8 mouse cellular contexts compared by ENCODE assay signal in genomic region chr10:94992127-94992526, GRCm38 (mm10). TPM values are rescaled to one million over a fixed set of nuclear protein-coding genes. Genes with fewer than 3 reads are reported as not detected.
DNase-seq lines count a peak whose midpoint lies in the region; ATAC-seq and TF ChIP-seq lines count a peak whose summit lies in the region.

No protein-coding gene starts in this region.

- no peak overlapping the region for H3K27ac ChIP-seq in embryonic facial prominence, embryonic 14.5 days (replicated peaks; ENCODE audit: low read depth, low read length)
- H3K27ac ChIP-seq in heart, embryonic 11.5 days (ENCODE audit: low read depth, low read length) = no peak overlapping the region
- H3K27ac ChIP-seq in kidney, embryonic 14.5 days (ENCODE audit: low read depth, low read length) = no peak overlapping the region
- H3K27ac ChIP-seq in liver, embryonic 12.5 days = no peak overlapping the region
- no peak overlapping the region for H3K27ac ChIP-seq in stomach, embryonic 14.5 days (ENCODE audit: low read length)

- peak; percentile 72 for TF ChIP-seq CTCF in C2C12 (IDR thresholded peaks at IDR 0.05; ENCODE audit: control insufficient read depth, insufficient read depth, insufficient read length)

- WGBS in embryonic facial prominence, embryonic 14.5 days = 8% methylated on average over 9 of the region's 9 CpGs
- 9% methylated on average over 9 of the region's 9 CpGs for WGBS in heart, embryonic 11.5 days (ENCODE audit: insufficient replicate concordance)
- 14% methylated on average over 9 of the region's 9 CpGs for WGBS in kidney, embryonic 14.5 days
- 11% methylated on average over 9 of the region's 9 CpGs for WGBS in liver, embryonic 12.5 days (ENCODE audit: insufficient replicate concordance)
- WGBS in stomach, embryonic 14.5 days = 14% methylated on average over 9 of the region's 9 CpGs

- H3K27me3 ChIP-seq in C2C12 (ENCODE audit: control insufficient read depth, insufficient read depth, insufficient read length) = no peaks in the 10 kb centered on the region
- H3K27me3 ChIP-seq in embryonic facial prominence, embryonic 14.5 days (replicated peaks; ENCODE audit: control insufficient read depth, insufficient read depth, low read length) = no peaks in the 10 kb centered on the region
- no peaks in the 10 kb centered on the region for H3K27me3 ChIP-seq in heart, embryonic 11.5 days (ENCODE audit: control insufficient read depth, insufficient read depth, low read length)
- H3K27me3 ChIP-seq in kidney, embryonic 14.5 days (ENCODE audit: control insufficient read depth, insufficient read depth, low read length) = no peaks in the 10 kb centered on the region
- peaks cover 21% of the 10 kb centered on the region for H3K27me3 ChIP-seq in liver, embryonic 12.5 days (replicated peaks)
- no peaks in the 10 kb centered on the region for H3K27me3 ChIP-seq in stomach, embryonic 14.5 days (ENCODE audit: control insufficient read depth, insufficient read depth, low read length)

- ATAC-seq in embryonic facial prominence, embryonic 14.5 days (ENCODE audit: low read depth) = peak; percentile 70; the same call in 1 of the 2 replicates
- no peak for ATAC-seq in heart, embryonic 11.5 days (replicated peaks; ENCODE audit: insufficient number of reproducible peaks, low FRiP score, low TSS enrichment)
- ATAC-seq in kidney, embryonic 14.5 days (ENCODE audit: low FRiP score, low TSS enrichment) = peak; percentile 53
- no peak for ATAC-seq in liver, embryonic 12.5 days
- ATAC-seq in stomach, embryonic 14.5 days (ENCODE audit: insufficient number of reproducible peaks, insufficient read depth, low FRiP score, low read depth) = peak; percentile 39; the same call in 1 of the 2 replicates

- H3K9ac ChIP-seq in embryonic facial prominence, embryonic 14.5 days (ENCODE audit: low read depth, low read length) = peak overlapping the region; percentile 43; the same call in 1 of the 2 replicates
- no peak overlapping the region for H3K9ac ChIP-seq in heart, embryonic 11.5 days (ENCODE audit: low read depth, low read length)
- H3K9ac ChIP-seq in kidney, embryonic 14.5 days (ENCODE audit: low read depth, low read length) = no peak overlapping the region
- no peak overlapping the region for H3K9ac ChIP-seq in liver, embryonic 12.5 days
- no peak overlapping the region for H3K9ac ChIP-seq in stomach, embryonic 14.5 days (replicated peaks; ENCODE audit: low read depth, low read length)

- H3K4me2 ChIP-seq in embryonic facial prominence, embryonic 14.5 days (ENCODE audit: low read depth, low read length) = peak overlapping the region; percentile 55
- H3K4me2 ChIP-seq in heart, embryonic 11.5 days = peak overlapping the region; percentile 62
- peak overlapping the region; percentile 21; the same call in 1 of the 2 replicates for H3K4me2 ChIP-seq in kidney, embryonic 14.5 days (replicated peaks; ENCODE audit: low read depth, low read length)
- peak overlapping the region; percentile 50 for H3K4me2 ChIP-seq in liver, embryonic 12.5 days
- H3K4me2 ChIP-seq in stomach, embryonic 14.5 days (replicated peaks; ENCODE audit: low read depth, low read length) = peak overlapping the region; percentile 34; the same call in 1 of the 2 replicates

- DNase-seq in adrenal gland, postnatal 36 days = peak; percentile 88 to 91
- peak; percentile 73 for DNase-seq in embryonic facial prominence, embryonic 14.5 days (ENCODE audit: low spot score)
- peak; percentile 79 for DNase-seq in naive thymus-derived CD4-positive, alpha-beta T cell, adult 2 months (ENCODE audit: low read depth)

- H3K4me3 ChIP-seq in C2C12 (ENCODE audit: insufficient read depth, poor library complexity, severe bottlenecking) = no peak overlapping the region
- no peak overlapping the region for H3K4me3 ChIP-seq in embryonic facial prominence, embryonic 14.5 days (ENCODE audit: low read depth, low read length)
- no peak overlapping the region for H3K4me3 ChIP-seq in heart, embryonic 11.5 days (ENCODE audit: low read depth, low read length)
- no peak overlapping the region for H3K4me3 ChIP-seq in kidney, embryonic 14.5 days (ENCODE audit: low read length)
- H3K4me3 ChIP-seq in liver, embryonic 12.5 days = no peak overlapping the region
- no peak overlapping the region for H3K4me3 ChIP-seq in stomach, embryonic 14.5 days (ENCODE audit: low read depth, low read length)

- no peaks in the 10 kb centered on the region for H3K9me3 ChIP-seq in embryonic facial prominence, embryonic 14.5 days (ENCODE audit: control insufficient read depth, low read length)
- no peaks in the 10 kb centered on the region for H3K9me3 ChIP-seq in heart, embryonic 11.5 days (replicated peaks; ENCODE audit: control insufficient read depth, low read length)
- no peaks in the 10 kb centered on the region for H3K9me3 ChIP-seq in kidney, embryonic 14.5 days (ENCODE audit: control insufficient read depth, low read length)
- H3K9me3 ChIP-seq in liver, embryonic 12.5 days (replicated peaks) = no peaks in the 10 kb centered on the region
- no peaks in the 10 kb centered on the region for H3K9me3 ChIP-seq in stomach, embryonic 14.5 days (ENCODE audit: control insufficient read depth, low read depth, low read length)

- no peak overlapping the region for H3ac ChIP-seq in C2C12 (ENCODE audit: control insufficient read depth, insufficient read length, low read depth)

- H3K4me1 ChIP-seq in embryonic facial prominence, embryonic 14.5 days (ENCODE audit: control insufficient read depth, insufficient read depth, low read length) = peaks cover 6% of the 10 kb centered on the region; the same call in 1 of the 2 replicates
- H3K4me1 ChIP-seq in heart, embryonic 11.5 days (ENCODE audit: control insufficient read depth, insufficient read depth, low read length) = peaks cover 9% of the 10 kb centered on the region; the same call in 1 of the 2 replicates
- no peaks in the 10 kb centered on the region for H3K4me1 ChIP-seq in kidney, embryonic 14.5 days (ENCODE audit: control insufficient read depth, insufficient read depth, low read length)
- peaks cover 7% of the 10 kb centered on the region; the same call in 1 of the 2 replicates for H3K4me1 ChIP-seq in liver, embryonic 12.5 days
- peaks cover 14% of the 10 kb centered on the region; the same call in 1 of the 2 replicates for H3K4me1 ChIP-seq in stomach, embryonic 14.5 days (ENCODE audit: control insufficient read depth, insufficient read depth, low read length)

- no peaks in the 10 kb centered on the region for H3K79me3 ChIP-seq in C2C12 (ENCODE audit: low read depth)

- H3K36me3 ChIP-seq in C2C12 (ENCODE audit: control insufficient read depth, insufficient read depth) = no peaks in the 10 kb centered on the region
- H3K36me3 ChIP-seq in embryonic facial prominence, embryonic 14.5 days (ENCODE audit: control insufficient read depth, insufficient read depth, low read length) = no peaks in the 10 kb centered on the region
- H3K36me3 ChIP-seq in heart, embryonic 11.5 days (ENCODE audit: control insufficient read depth, insufficient read depth, low read length) = no peaks in the 10 kb centered on the region
- no peaks in the 10 kb centered on the region for H3K36me3 ChIP-seq in kidney, embryonic 14.5 days (ENCODE audit: control insufficient read depth, insufficient read depth, low read length)
- no peaks in the 10 kb centered on the region for H3K36me3 ChIP-seq in liver, embryonic 12.5 days
- H3K36me3 ChIP-seq in stomach, embryonic 14.5 days (ENCODE audit: control insufficient read depth, insufficient read depth, low read length) = no peaks in the 10 kb centered on the region

- H3K79me2 ChIP-seq in C2C12 (ENCODE audit: control insufficient read depth, insufficient read depth) = no peaks in the 10 kb centered on the region

TF ChIP-seq in C2C12, 6 proteins besides CTCF, POLR2A, EP300 and RAD21:
- TF ChIP-seq MYOD1 (IDR thresholded peaks at IDR 0.05; ENCODE audit: control insufficient read depth, insufficient read length, low read depth) (peak; percentile 16), USF1 (IDR thresholded peaks at IDR 0.05; ENCODE audit: low read depth) (no peak)
TF ChIP-seq in C2C12: peak in this region for 1.

RNA-seq across cellular contexts. Expression of gene Plxnc1, which starts 47.5 kb away (rescaled TPM):
- 0.05 TPM for polyA plus RNA-seq in C2C12 (2012; fragmentation: generic; extraction: Trizol)
- 1 to 10 TPM; 2.1 to 9.0 TPM for total RNA-seq in adrenal gland, postnatal 36 days (2021)
- 3.7 and 4.3 TPM in 2 replicates for polyA plus RNA-seq in embryonic facial prominence, embryonic 14.5 days (2014; fragmentation: Nextera tagmentation; extraction: Ambion mirVana)
- polyA plus RNA-seq in heart, embryonic 11.5 days (2014; fragmentation: Nextera tagmentation; extraction: Ambion mirVana) = 6.7 and 7.1 TPM in 2 replicates
- polyA plus RNA-seq in kidney, embryonic 14.5 days (2014; fragmentation: Nextera tagmentation; extraction: Ambion mirVana) = 2.3 and 3.9 TPM in 2 replicates
- polyA plus RNA-seq in liver, embryonic 12.5 days (2016; fragmentation: Nextera tagmentation; extraction: Ambion mirVana) = 3.9 and 4.4 TPM in 2 replicates
- 2.0 and 2.3 TPM in 2 replicates for polyA plus RNA-seq in stomach, embryonic 14.5 days (2014; fragmentation: Nextera tagmentation; extraction: Ambion mirVana)

Comparison
In these comparisons a context has a peak if more than half of its experiments do, and no peak if none do; other contexts are left out.
1. ATAC-seq: peak in embryonic facial prominence, embryonic 14.5 days (single experiment), kidney, embryonic 14.5 days (single experiment) and stomach, embryonic 14.5 days (single experiment); none in heart, embryonic 11.5 days (single experiment) and liver, embryonic 12.5 days (single experiment).
2. Peak in every context shown above with its lines, with median percentiles within 50 percentile points of each other: DNase-seq and H3K4me2 ChIP-seq.